Mouse (Mus musculus) ovary, postnatal 14 days (tissue): ENCODE measurements around the gene Larp4.

ENCODE experiments used
- DNase-seq: peaks from one replicate; pipeline ENCODE4 v3.0.0; 2022; ENCODE audit warnings: low spot score

The Larp4 gene

GRCm38 (mm10) chr15:100057698-100058097 lies 87.8 kb downstream of the Larp4 start:
- DNase-seq = no peak

GRCm38 (mm10) chr15:100058143-100058542 lies 88.3 kb downstream of the Larp4 start:
- no peak for DNase-seq

GRCm38 (mm10) chr15:100058912-100059311 lies 89.0 kb downstream of the Larp4 start:
- no peak for DNase-seq

GRCm38 (mm10) chr15:100059626-100060311 lies 89.9 kb downstream of the Larp4 start:
- DNase-seq = no peak

- DNase-seq = no peak
These were observed 90.8 kb downstream of the Larp4 start for GRCm38 (mm10) chr15:100060513-100061140.

- DNase-seq = no peak
These were observed 91.5 kb downstream of the Larp4 start for GRCm38 (mm10) chr15:100061377-100061776.

- DNase-seq = no peak
These were observed 93.4 kb downstream of the Larp4 start for GRCm38 (mm10) chr15:100063229-100063773.
